Mouse (Mus musculus) effector memory CD4-positive, alpha-beta T cell, adult 7 months (primary cell): ENCODE measurements around the gene Il1b. TPM values are rescaled to one million over a fixed set of nuclear protein-coding genes. Genes with fewer than 3 reads are reported as not detected.

Source experiments
- polyA plus RNA-seq: library from polyadenylated mRNA; unstranded; fragments of 100-300 nt; shearing (Covaris generic); gene quantifications from one replicate; pipeline ENCODE4 v1.2.1, GENCODE M21; 2017

The Il1b gene
- not detected for polyA plus RNA-seq

DNA sequence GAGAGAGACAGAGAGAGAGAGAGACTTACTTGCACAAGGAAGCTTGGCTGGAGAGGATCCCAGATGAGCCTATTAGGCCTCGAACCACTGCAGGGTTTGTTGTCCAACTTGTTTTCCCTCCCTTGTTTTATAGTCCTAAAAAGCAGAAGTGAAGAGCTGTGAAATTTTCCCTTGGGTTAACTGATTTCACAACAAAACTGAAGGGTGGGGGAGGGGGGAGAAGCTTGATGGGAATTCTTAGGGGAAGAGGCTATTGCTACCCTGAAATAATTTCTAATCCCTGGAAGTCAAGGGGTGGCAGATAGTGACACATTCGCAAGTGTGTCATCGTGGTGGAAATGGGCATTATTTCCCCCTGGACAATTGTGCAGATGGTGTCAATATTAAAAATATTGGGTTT, at the start of gene Il1b:
Il1b (minus strand) TSS at position 101 of the 400 bp plus-strand sequence.

Other genes starting within 250 kb of the Il1b start
- 9.7 TPM for gene Chchd5, start 241.4 kb downstream of the Il1b start, polyA plus RNA-seq
- gene Slc20a1, start 172.4 kb downstream of the Il1b start, polyA plus RNA-seq, result 149 TPM
- 1.5 TPM for gene Ckap2l, start 73.9 kb downstream of the Il1b start, polyA plus RNA-seq
- not detected for gene Il1a, start 61.2 kb downstream of the Il1b start, polyA plus RNA-seq
- gene F830045P16Rik, start 165.5 kb upstream of the Il1b start, polyA plus RNA-seq, result not detected
- gene Sirpa, start 221.7 kb upstream of the Il1b start, polyA plus RNA-seq, result not detected